Mouse (Mus musculus) embryonic fibroblast, embryonic 13.5 days (primary cell): Measurements from ENCODE around the gene Gm20661. TPM values are rescaled to one million over a fixed set of nuclear protein-coding genes. Genes with fewer than 3 reads are reported as not detected.
"Not testable (repeated sequence)": the region's sequence is repeated elsewhere in the genome, so short reads cannot be mapped to it uniquely, and the experiment has no call there.

ENCODE experiments used
- H3K27ac ChIP-seq: 2 replicates; pipeline ENCODE4 v1.5.1; 2012; ENCODE audit warnings: low read length, control low read depth, inconsistent platforms; ENCODE audit not compliant: insufficient read depth
- H3K4me1 ChIP-seq: 2 replicates; pipeline ENCODE4 v1.6.1; 2011; ENCODE audit warnings: low read length; ENCODE audit not compliant: control insufficient read depth, insufficient read depth
- H3K4me3 ChIP-seq: 2 replicates; pipeline ENCODE4 v1.5.1; 2011; ENCODE audit warnings: mild to moderate bottlenecking, control low read depth, low read length; ENCODE audit not compliant: insufficient read depth
- CTCF ChIP-seq: IDR thresholded peaks from 2 replicates; pipeline ENCODE4 v1.5.1; 2011; ENCODE audit warnings: mild to moderate bottlenecking, control low read depth, low read length, moderate library complexity, borderline replicate concordance; ENCODE audit not compliant: insufficient read depth
- POLR2A ChIP-seq: IDR thresholded peaks from 2 replicates; pipeline ENCODE4 v1.6.1; 2011; ENCODE audit warnings: low read depth, mild to moderate bottlenecking, control low read depth, low read length, moderate library complexity
- polyA plus RNA-seq: library from polyadenylated mRNA; stranded (reverse); fragments of >200 nt; gene quantifications from 2 replicates; pipeline ENCODE4 v1.2.4, GENCODE M21; 2011; ENCODE audit warnings: low read depth; ENCODE audit not compliant: missing spikeins, insufficient read length

Gm20661 gene
- polyA plus RNA-seq, 1 experiment, result 1.2 TPM

DNA sequence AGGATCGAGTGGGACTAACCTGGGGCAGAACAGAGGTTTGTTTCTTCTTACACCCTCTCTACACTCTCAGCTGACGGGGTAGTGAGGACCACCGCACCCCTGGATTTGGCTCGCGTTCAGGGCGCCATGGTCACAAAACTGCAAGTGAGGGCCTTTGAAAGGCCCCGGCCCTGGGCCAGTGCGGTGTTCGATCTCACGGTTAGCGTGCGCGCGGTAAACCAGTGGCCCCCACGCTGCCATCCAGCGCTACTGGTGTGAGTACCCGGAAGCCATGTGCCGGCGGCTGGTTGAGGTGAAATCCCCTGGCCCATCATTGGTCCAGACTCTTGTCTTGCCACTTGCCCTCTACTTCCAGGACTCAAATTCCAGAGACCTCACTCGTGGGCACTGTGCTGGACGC lies 12.7 kb downstream of the Gm20661 start:
- H3K4me3 ChIP-seq, result no peak overlapping the region
- H3K4me1 ChIP-seq, result no peaks in the 10 kb centered on the region
- no peak for TF ChIP-seq POLR2A
- no peak for TF ChIP-seq CTCF

GRCm38 (mm10) chr9:107996049-107996448 lies 13.2 kb downstream of the Gm20661 start, which contains the start of gene Gm20662:
Gm20662 (plus strand) TSS chr9:107996349.
- H3K4me1 ChIP-seq, result no peaks in the 10 kb centered on the region
- no peak within 1 kb of the TSS for H3K27ac ChIP-seq
- TF ChIP-seq CTCF (no peak), POLR2A (no peak)
- H3K4me3 ChIP-seq, result no peak within 1 kb of the TSS

More for the DNA sequence above, 12.7 kb downstream of the Gm20661 start:
- no peak overlapping the region for H3K27ac ChIP-seq

DNA sequence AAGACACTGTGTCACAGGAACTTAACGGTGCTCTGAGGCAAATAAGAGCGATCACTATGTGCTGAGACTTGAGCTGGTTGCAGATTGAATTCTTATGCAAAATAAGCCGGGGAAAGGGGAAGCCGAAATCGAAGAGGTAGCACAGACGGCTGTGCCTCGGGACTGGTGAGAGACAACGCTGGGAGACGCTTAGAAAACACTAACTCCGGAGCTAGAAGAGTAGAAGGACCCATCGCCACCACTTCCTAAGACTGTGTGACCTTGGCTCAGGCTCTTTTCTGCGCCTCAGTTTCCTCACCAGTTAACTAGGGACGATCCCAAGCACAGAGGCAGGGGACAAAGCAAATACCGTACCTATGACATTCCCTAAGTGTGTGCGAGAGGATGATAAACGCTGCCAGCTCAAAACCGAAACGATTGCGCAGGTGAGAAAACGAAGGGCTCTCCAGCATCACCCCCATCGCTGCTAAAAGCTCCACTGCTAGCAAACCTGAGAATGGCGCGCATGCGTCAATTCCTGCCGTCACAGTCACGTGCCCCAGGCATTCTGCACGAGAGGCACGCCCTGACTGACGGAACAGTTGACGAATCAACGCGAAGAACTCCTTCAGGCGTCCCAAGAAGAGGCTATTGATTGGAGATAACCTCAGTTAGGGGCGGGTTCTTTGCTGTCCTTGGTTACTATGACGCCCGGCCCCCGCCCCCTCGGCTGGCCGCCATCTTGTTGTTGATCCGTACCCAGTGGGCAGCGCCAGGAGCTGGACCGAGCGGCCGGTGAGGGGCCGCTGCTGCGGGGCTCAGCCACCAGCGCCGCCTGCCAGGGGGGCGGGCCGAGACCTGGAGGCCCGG lies 19.3 kb downstream of the Gm20661 start, which contains the start of gene Ip6k1:
TSS of gene Ip6k1 (plus strand) at position 580 of the 849 bp plus-strand sequence.
- TF ChIP-seq CTCF (no peak), POLR2A (peak; percentile 97)
- peak within 1 kb of the TSS; percentile 90 for H3K4me3 ChIP-seq
- peak within 1 kb of the TSS; percentile 49 for H3K27ac ChIP-seq
- no peaks in the 10 kb centered on the region; the same call in 1 of the 2 replicates for H3K4me1 ChIP-seq

- H3K4me1 ChIP-seq, result no peaks in the 10 kb centered on the region; the same call in 1 of the 2 replicates
- peak overlapping the region; percentile 49 for H3K27ac ChIP-seq
- H3K4me3 ChIP-seq, result peak overlapping the region; percentile 90
- TF ChIP-seq POLR2A (no peak; the same call in 1 of the 2 replicates), CTCF (no peak)
Observed at GRCm38 (mm10) chr9:108002778-108003530, 20.1 kb downstream of the Gm20661 start.

DNA sequence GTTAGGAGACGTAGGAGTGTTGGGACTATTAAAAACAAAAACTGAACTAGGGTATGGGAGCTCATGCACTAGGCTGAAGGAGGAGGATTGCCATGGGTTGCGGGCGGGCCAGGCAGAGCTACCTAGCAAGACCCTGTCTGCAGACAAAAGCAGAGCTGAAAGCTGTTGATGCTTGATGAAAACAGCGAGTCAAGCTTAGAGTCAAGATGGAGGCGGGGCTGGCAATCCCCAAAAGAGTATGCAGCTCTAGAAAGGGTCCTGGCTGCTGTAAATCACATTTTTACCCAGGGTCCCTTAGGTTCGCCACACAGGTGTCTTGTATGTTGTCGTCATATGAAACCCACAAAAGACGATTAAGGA lies 20.7 kb downstream of the Gm20661 start:
- TF ChIP-seq POLR2A (peak; percentile 41), CTCF (no peak)
- Histone ChIP-seq H3K4me1 (no peaks in the 10 kb centered on the region; the same call in 1 of the 2 replicates), H3K4me3 (peak overlapping the region; percentile 90), H3K27ac (peak overlapping the region; percentile 49; the same call in 1 of the 2 replicates)

DNA sequence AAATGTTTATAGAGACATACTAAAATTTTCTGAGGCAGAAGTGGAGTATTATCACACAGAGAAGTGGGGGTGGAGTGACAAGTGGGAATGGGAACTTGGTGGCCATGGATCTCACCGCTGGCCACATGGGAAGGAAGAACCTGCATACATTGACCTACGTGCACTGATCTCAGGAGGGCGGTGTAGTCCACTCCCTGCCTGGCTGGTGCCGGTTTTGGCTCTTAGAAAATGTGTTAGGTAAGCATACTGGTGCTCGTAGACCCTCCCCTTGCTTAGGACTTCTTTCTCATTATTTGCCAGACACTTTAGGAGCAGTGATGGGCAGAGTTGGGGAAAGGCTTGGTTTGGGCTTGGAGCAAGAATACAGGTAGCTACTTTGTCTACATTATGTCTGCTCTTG lies 25.2 kb downstream of the Gm20661 start:
- Histone ChIP-seq H3K4me3 (no peak overlapping the region), H3K4me1 (0 out of 2 replicates have a peak, but pooled peaks cover 4% of the 10 kb centered on the region), H3K27ac (no peak overlapping the region)
- TF ChIP-seq CTCF, result no peak
- no peak for TF ChIP-seq POLR2A

DNA sequence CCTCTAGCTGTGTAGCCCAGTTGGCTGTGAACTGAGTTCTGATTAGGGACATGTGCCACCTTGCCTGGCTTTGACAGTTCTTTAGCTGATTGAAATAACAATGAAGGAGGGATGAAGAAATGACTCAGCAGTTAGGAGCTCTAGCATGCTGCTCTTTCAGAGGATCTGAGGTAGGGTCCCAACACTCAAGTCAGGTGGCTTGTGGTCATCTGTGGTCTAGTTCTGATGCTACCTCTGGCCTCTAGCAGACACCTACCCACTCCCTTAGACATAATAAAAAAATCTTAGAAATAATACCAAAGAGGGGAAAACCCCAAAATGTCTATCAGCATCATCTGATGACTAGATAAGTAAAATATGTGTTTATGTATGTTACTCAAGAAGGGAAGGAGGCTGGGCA lies 27.5 kb downstream of the Gm20661 start:
- TF ChIP-seq CTCF, result no peak
- no peak for TF ChIP-seq POLR2A
- Histone ChIP-seq H3K4me3 (no peak overlapping the region), H3K27ac (no peak overlapping the region), H3K4me1 (0 out of 2 replicates have a peak, but pooled peaks cover 4% of the 10 kb centered on the region)

- not testable (repeated sequence) for H3K4me1 ChIP-seq, H3K4me3 ChIP-seq, H3K27ac ChIP-seq
Observed at GRCm38 (mm10) chr9:108013577-108013976, 30.7 kb downstream of the Gm20661 start.

DNA sequence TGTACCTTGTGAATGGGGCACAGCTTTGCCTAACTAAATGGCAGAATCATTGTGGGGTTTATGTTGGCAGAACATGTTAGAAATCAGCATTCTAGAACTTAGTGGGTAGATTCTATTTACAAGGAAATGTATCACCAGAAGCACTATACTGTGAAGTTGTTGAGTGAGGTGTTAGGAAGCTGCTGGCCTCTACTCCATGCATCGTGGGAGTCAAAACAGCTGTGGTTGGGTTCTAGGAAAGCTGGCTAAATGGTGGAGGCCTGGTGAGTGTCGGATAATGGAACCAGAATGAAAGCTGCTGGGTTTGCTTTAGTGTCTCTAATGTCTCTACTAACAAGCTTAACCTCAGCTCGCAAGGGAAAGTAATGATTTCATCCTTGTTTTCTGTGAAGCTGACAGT lies 34.3 kb downstream of the Gm20661 start:
- TF ChIP-seq POLR2A (no peak), CTCF (no peak)
- no peaks in the 10 kb centered on the region for H3K4me1 ChIP-seq
- H3K4me3 ChIP-seq, result no peak overlapping the region
- no peak overlapping the region for H3K27ac ChIP-seq

GRCm38 (mm10) chr9:108020741-108021140 lies 37.9 kb downstream of the Gm20661 start:
- Histone ChIP-seq H3K4me3 (no peak overlapping the region), H3K27ac (no peak overlapping the region), H3K4me1 (no peaks in the 10 kb centered on the region)
- TF ChIP-seq CTCF, result no peak
- no peak for TF ChIP-seq POLR2A
